Mouse (Mus musculus) embryonic fibroblast, embryonic 13.5 days (primary cell): ENCODE data around the gene Cys1.

Experiments
- CTCF ChIP-seq: IDR thresholded peaks from 2 replicates; pipeline ENCODE4 v1.5.1; 2011; ENCODE audit warnings: mild to moderate bottlenecking, control low read depth, low read length, moderate library complexity, borderline replicate concordance; ENCODE audit not compliant: insufficient read depth
- POLR2A ChIP-seq: IDR thresholded peaks from 2 replicates; pipeline ENCODE4 v1.6.1; 2011; ENCODE audit warnings: low read depth, mild to moderate bottlenecking, control low read depth, low read length, moderate library complexity

GRCm38 (mm10) chr12:24645901-24646300 lies 35.7 kb downstream of the Cys1 start:
- TF ChIP-seq POLR2A (no peak), CTCF (no peak)
